Mouse (Mus musculus) adrenal gland, postnatal 36 days (tissue): ENCODE data around the gene Abcc12. TPM values are rescaled to one million over a fixed set of nuclear protein-coding genes. Genes with fewer than 3 reads are reported as not detected.

Experiments used
- DNase-seq, 2 experiments: peaks; one replicate each; pipeline ENCODE4 v3.0.0; 2021; ENCODE audit warnings: mixed read lengths in 1 of 2
- total RNA-seq, 2 experiments: library from RNA; stranded (reverse); gene quantifications; 2 replicates each; pipeline ENCODE4 v1.2.3; 2021

The Abcc12 gene
- total RNA-seq, 2 experiments from 2014 or later: not detected

GRCm38 (mm10) chr8:86578693-86579092, 1.8 kb downstream of the Abcc12 start:
- no peak for DNase-seq

GRCm38 (mm10) chr8:86578076-86578475, 2.4 kb downstream of the Abcc12 start:
- DNase-seq: peak; percentile 35 to 46

- no peak for DNase-seq
These were observed 2.9 kb downstream of the Abcc12 start for GRCm38 (mm10) chr8:86577547-86577946.

GRCm38 (mm10) chr8:86563674-86564073, 16.8 kb downstream of the Abcc12 start:
- DNase-seq: no peak

- no peak for DNase-seq
These were observed 18.7 kb downstream of the Abcc12 start for GRCm38 (mm10) chr8:86561737-86562136.

GRCm38 (mm10) chr8:86560688-86561065, 19.8 kb downstream of the Abcc12 start:
- DNase-seq: no peak

GRCm38 (mm10) chr8:86559947-86560687, 20.4 kb downstream of the Abcc12 start:
- DNase-seq: no peak

- DNase-seq: no peak
These were observed 23.1 kb downstream of the Abcc12 start for GRCm38 (mm10) chr8:86557186-86558045.

- DNase-seq: no peak
These were observed 24.9 kb downstream of the Abcc12 start for GRCm38 (mm10) chr8:86555564-86555963.

GRCm38 (mm10) chr8:86554220-86554891, 26.1 kb downstream of the Abcc12 start:
- DNase-seq: peak in 1 of 2 experiments; percentile 15

- DNase-seq: no peak
These were observed 30.0 kb downstream of the Abcc12 start for GRCm38 (mm10) chr8:86550516-86550915.

- DNase-seq: no peak
These were observed 34.5 kb downstream of the Abcc12 start for GRCm38 (mm10) chr8:86546001-86546400.

GRCm38 (mm10) chr8:86540906-86541305, 39.6 kb downstream of the Abcc12 start:
- no peak for DNase-seq

GRCm38 (mm10) chr8:86540376-86540775, 40.1 kb downstream of the Abcc12 start:
- no peak for DNase-seq

- DNase-seq: no peak
These were observed 43.9 kb downstream of the Abcc12 start for GRCm38 (mm10) chr8:86536663-86536987.

GRCm38 (mm10) chr8:86535791-86536662, 44.5 kb downstream of the Abcc12 start:
- DNase-seq: peak; percentile 59 to 80

GRCm38 (mm10) chr8:86535068-86535560, 45.4 kb downstream of the Abcc12 start:
- DNase-seq: no peak

GRCm38 (mm10) chr8:86529714-86530113, 50.8 kb downstream of the Abcc12 start:
- DNase-seq: no peak

GRCm38 (mm10) chr8:86527336-86528029, 53.0 kb downstream of the Abcc12 start:
- DNase-seq: no peak

GRCm38 (mm10) chr8:86526808-86527207, 53.7 kb downstream of the Abcc12 start:
- no peak for DNase-seq

GRCm38 (mm10) chr8:86514203-86514602, 66.3 kb downstream of the Abcc12 start:
- DNase-seq: no peak
